ENCODE assay signal across 8 mouse cellular contexts in genomic region chr7:101301881-101302456, GRCm38 (mm10). TPM values are rescaled to one million over a fixed set of nuclear protein-coding genes. Genes with fewer than 3 reads are reported as not detected.
DNase-seq lines count a peak whose midpoint lies in the region; ATAC-seq lines count a peak whose summit lies in the region.

Gene Atg16l2, minus strand, starts transcription at chr7:101302251.

- no peak within 1 kb of the TSS for H3K27ac ChIP-seq in hindbrain, embryonic 11.5 days (ENCODE audit: low read depth, low read length)

- H3K27me3 ChIP-seq in hindbrain, embryonic 11.5 days (ENCODE audit: control insufficient read depth, insufficient read depth, low read length): peaks cover 6% of the 10 kb centered on the region; the same call in 1 of the 2 replicates

- peak within 1 kb of the TSS; percentile 59 for H3K4me3 ChIP-seq in hindbrain, embryonic 11.5 days (ENCODE audit: low read depth, low read length)

- under 1% methylated on average over 38 of the region's 39 CpGs for WGBS in hindbrain, embryonic 11.5 days

- peaks cover 3% of the 10 kb centered on the region; the same call in 1 of the 2 replicates for H3K4me1 ChIP-seq in hindbrain, embryonic 11.5 days (replicated peaks; ENCODE audit: control insufficient read depth, insufficient read depth, low read length)

- ATAC-seq in hindbrain, embryonic 11.5 days (ENCODE audit: low FRiP score): peak; percentile 96

- DNase-seq in Muller cell, postnatal 12 days (ENCODE audit: inconsistent ontology term): peak; percentile 98
- peak; percentile 98 for DNase-seq in cerebellum, adult 9-11 months
- peak; percentile 88 to 93 for DNase-seq in frontal cortex, adult 2 months (ENCODE audit: extremely low spot score in 1 of 2, low spot score in 1 of 2)
- peak; percentile 95 for DNase-seq in hindbrain, embryonic 11.5 days (ENCODE audit: low spot score)
- peak; percentile 85 to 91 for DNase-seq in layer of hippocampus, postnatal 10 days (ENCODE audit: low spot score in 2 of 2)
- peak; percentile 95 for DNase-seq in lung, postnatal 10 days
- DNase-seq in ovary, postnatal 36 days (ENCODE audit: low spot score): peak; percentile 93
- DNase-seq in thymus, postnatal 25 days: peak; percentile 98

- H3K9ac ChIP-seq in hindbrain, embryonic 11.5 days (ENCODE audit: low read depth, low read length): peak within 1 kb of the TSS; percentile 66

- H3K36me3 ChIP-seq in hindbrain, embryonic 11.5 days (ENCODE audit: control insufficient read depth, insufficient read depth, low read length): no peaks in the 10 kb centered on the region

- H3K4me2 ChIP-seq in hindbrain, embryonic 11.5 days (replicated peaks; ENCODE audit: low read depth, low read length): peak within 1 kb of the TSS; percentile 53

- no peaks in the 10 kb centered on the region for H3K9me3 ChIP-seq in hindbrain, embryonic 11.5 days (ENCODE audit: control insufficient read depth, low read length)

RNA-seq across cellular contexts. Expression of gene Atg16l2, which starts in this region (rescaled TPM):
- polyA plus RNA-seq in frontal cortex, adult 2 months (2012; rRNA removed): 59.2 and 67.4 TPM in 2 replicates
- polyA plus RNA-seq in hindbrain, embryonic 11.5 days (2014; fragmentation: Nextera tagmentation; extraction: Ambion mirVana): 10.2 and 10.7 TPM in 2 replicates
- total RNA-seq in layer of hippocampus, postnatal 10 days (2021): 10 to 100 TPM; 42.3 to 50.3 TPM
